Mouse (Mus musculus) central nervous system, embryonic 18 days (tissue): ENCODE data around the gene Fbxo45. TPM values are rescaled to one million over a fixed set of nuclear protein-coding genes. Genes with fewer than 3 reads are reported as not detected.

Source experiments
- polyA plus RNA-seq: library from polyadenylated mRNA; depleted of rRNA; stranded (reverse); fragments of >200 nt; gene quantifications from 2 replicates; pipeline ENCODE4 v1.2.3, GENCODE M21; 2012; rRNA removed

Fbxo45 gene
- polyA plus RNA-seq, result 29.3 and 30.6 TPM in 2 replicates

DNA sequence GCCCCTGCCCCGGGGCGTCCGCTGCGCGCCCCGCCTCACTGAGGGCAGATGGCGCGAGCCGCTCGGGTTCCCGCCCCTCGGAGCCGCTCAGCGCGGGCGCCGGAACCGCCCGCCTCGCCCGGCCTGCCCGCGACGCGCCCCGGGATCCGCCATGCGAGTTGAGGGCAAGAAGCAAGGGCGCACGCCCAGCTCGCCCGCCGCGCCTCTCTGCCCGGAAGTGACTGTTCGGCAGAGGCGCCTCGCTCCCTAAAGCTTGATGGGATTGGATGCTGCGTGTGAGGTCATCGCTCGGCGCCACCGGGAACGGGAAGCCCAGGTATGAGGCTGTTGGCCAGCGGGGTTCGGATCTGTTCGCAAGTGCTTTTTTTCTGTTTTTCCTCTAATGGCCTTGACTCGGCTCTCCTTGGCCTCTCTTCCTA, at the start of gene Fbxo45, which contains the start of gene Wdr53:
Gene Fbxo45 (minus strand): TSS at position 207 of the 419 bp plus-strand sequence.
Gene Wdr53 (plus strand): TSS at position 276 of the 419 bp plus-strand sequence.

DNA sequence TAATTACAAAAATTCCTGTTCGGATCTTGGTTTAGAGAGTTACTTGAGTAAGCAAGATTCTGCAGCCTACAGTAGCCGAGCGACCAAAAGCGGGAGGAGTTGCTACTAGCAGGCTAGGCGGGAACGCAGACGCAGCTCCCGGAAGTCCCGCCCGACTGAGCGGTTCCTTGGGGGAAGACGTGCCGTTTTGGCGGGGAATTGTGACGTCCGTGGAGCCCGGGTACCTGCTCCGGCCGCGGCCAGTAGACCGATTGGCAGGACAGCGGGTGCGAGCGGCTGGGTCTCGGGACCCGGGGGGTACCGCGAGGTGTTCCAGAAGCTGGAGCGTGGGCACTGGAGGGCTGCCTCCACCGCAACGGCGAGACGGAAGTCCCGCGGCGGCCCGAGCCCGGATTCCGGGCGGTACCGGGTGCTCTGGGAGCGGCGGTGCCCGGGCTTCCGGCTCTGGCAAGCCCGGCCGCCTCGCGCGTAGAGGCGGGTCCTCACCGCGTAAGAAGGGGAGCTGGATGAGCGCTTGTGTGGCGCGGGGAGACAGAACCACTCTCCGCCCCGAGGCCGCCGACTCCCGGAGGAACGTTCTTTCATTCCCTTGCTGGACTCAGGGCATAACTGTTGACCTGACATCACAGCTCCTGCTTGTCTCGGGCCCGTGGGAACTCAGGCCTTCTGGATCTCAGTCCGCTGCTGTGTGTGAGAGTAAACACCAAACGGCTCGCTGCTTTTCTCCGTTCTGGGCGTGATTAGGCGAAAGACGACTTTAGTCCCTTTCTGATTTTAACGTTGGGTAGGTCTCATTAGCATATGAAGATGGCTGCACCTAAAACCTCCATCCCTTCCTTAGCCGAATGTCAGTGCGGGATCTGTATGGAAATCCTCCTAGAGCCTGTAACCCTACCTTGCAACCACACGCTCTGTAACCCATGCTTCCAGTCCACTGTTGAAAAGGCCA, 30.6 kb upstream of the Fbxo45 start, which contains the start of gene Rnf168:
Gene Rnf168 (plus strand): TSS at position 152 of the 949 bp plus-strand sequence.

DNA sequence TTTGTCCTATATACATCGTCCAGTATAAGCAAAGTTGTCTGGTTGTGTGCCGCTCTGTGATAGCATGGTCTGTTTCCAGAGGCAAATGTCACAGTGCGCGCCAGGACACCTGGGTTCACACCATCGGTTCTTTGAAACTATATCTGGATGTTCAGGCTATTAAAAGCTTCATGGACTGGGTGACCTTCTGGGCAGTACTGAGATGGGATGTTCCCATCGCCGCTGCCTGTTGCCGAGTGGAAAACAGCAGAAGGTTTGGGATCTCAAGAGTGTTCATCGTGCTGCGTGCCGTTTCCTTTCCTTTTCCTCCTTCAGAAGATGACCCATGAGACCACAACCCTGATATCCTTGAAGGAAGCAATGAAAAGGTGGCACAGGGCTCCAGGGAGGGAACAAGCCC, 24.3 kb upstream of the Fbxo45 start, which contains the start of gene Smco1:
Gene Smco1 (plus strand): TSS at position 178 of the 400 bp plus-strand sequence.

Other genes with a start within 250 kb of the Fbxo45 start
- 19.5 and 19.9 TPM in 2 replicates for gene Senp5, start 243.9 kb downstream of the Fbxo45 start, polyA plus RNA-seq
- 27.0 and 28.0 TPM in 2 replicates for gene Pak2, start 167.8 kb downstream of the Fbxo45 start, polyA plus RNA-seq
- 73.2 and 76.4 TPM in 2 replicates for gene Pigx, start 147.4 kb downstream of the Fbxo45 start, polyA plus RNA-seq
- gene Cep19, start 147.4 kb downstream of the Fbxo45 start, polyA plus RNA-seq, result 34.8 and 39.6 TPM in 2 replicates
- gene Nrros, start 81.6 kb downstream of the Fbxo45 start, polyA plus RNA-seq, result 5.1 and 5.8 TPM in 2 replicates
- not detected in 2 replicates for gene Bex6, start 67.3 kb downstream of the Fbxo45 start, polyA plus RNA-seq
- gene Wdr53, start 69 bp upstream of the Fbxo45 start, polyA plus RNA-seq, result 9.0 and 9.5 TPM in 2 replicates
- gene Smco1, start 24.3 kb upstream of the Fbxo45 start, polyA plus RNA-seq, result not detected in 2 replicates
- 16.9 and 17.8 TPM in 2 replicates for gene Rnf168, start 30.3 kb upstream of the Fbxo45 start, polyA plus RNA-seq
- 23.3 and 24.1 TPM in 2 replicates for gene Ubxn7, start 85.1 kb upstream of the Fbxo45 start, polyA plus RNA-seq
- 0.08 and 0.28 TPM in 2 replicates for gene Tm4sf19, start 153.3 kb upstream of the Fbxo45 start, polyA plus RNA-seq
- gene Tctex1d2, start 172.5 kb upstream of the Fbxo45 start, polyA plus RNA-seq, result 27.2 and 30.2 TPM in 2 replicates
- gene Pcyt1a, start 183.8 kb upstream of the Fbxo45 start, polyA plus RNA-seq, result 29.8 and 31.0 TPM in 2 replicates
- gene Slc51a, start 240.7 kb upstream of the Fbxo45 start, polyA plus RNA-seq, result 0.05 and 0.08 TPM in 2 replicates
- 0.12 and 0.13 TPM in 2 replicates for gene Zdhhc19, start 249.1 kb upstream of the Fbxo45 start, polyA plus RNA-seq